Mouse (Mus musculus): ENCODE measurements around the gene Nrxn3. TPM values are rescaled to one million over a fixed set of nuclear protein-coding genes. Genes with fewer than 3 reads are reported as not detected.

Nrxn3 gene
- polyA plus RNA-seq, 1 experiment from 2014 or later, result 0.78 TPM

DNA sequence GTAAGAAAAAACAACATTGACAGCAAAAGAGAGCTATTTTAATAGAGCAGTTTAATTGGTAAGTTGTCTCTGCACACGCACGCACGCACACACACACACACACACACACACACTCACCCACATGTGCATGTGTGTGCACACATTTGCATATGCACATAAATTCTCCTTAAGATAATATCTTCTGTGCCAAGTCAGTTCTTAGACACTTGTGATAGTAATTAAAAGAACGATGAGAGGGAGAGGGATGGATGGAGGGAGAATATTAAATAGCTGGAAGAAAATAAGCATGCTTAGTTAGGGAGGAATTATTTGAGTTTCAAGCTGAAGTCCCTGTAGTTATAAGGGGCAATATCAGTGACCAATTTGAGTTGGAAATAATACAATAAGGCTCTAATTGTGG lies 203.6 kb downstream of the Nrxn3 start:
- H3K27ac ChIP-seq, result no peak overlapping the region
- no peaks in the 10 kb centered on the region for H3K27me3 ChIP-seq
- no peak overlapping the region for H3K4me3 ChIP-seq (replicated peaks)
- H3K36me3 ChIP-seq, result no peaks in the 10 kb centered on the region
- H3K4me2 ChIP-seq, result no peak overlapping the region
- no peaks in the 10 kb centered on the region for H3K4me1 ChIP-seq (replicated peaks)
- H3K9ac ChIP-seq (replicated peaks), result no peak overlapping the region
- no peaks in the 10 kb centered on the region for H3K9me3 ChIP-seq
- 90% methylated on average over 4 of the region's 4 CpGs for WGBS
- ATAC-seq (ENCODE audit: insufficient number of reproducible peaks, insufficient read depth, low FRiP score, low TSS enrichment, low read depth), result no peak

DNA sequence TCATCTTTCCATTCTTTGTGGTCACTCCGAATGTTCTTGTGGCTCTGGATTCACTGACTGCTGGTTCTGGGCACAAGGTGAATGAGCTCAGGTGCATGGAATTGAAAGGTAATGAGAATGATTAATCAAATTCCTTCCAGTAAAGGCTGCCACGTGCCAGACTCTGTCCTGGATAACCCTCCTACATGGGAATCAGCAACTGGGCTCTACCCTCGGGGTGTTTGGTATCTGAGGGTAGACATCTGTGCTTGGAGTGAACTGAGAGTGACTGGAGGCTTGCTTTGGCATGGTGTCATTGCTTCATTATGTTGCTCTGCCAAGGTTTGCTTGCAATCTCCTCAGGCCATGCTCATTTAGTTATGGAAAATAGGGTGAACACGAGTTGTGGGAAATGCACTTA lies 209.0 kb downstream of the Nrxn3 start:
- no peak overlapping the region for H3K4me2 ChIP-seq
- H3K27ac ChIP-seq, result no peak overlapping the region
- no peak overlapping the region for H3K4me3 ChIP-seq (replicated peaks)
- H3K9me3 ChIP-seq, result no peaks in the 10 kb centered on the region
- no peaks in the 10 kb centered on the region for H3K27me3 ChIP-seq
- H3K36me3 ChIP-seq, result no peaks in the 10 kb centered on the region
- no peak overlapping the region for H3K9ac ChIP-seq (replicated peaks)
- WGBS, result 70% methylated on average over 4 of the region's 4 CpGs
- H3K4me1 ChIP-seq (replicated peaks), result no peaks in the 10 kb centered on the region
- no peak for ATAC-seq (ENCODE audit: insufficient number of reproducible peaks, insufficient read depth, low FRiP score, low TSS enrichment, low read depth)

DNA sequence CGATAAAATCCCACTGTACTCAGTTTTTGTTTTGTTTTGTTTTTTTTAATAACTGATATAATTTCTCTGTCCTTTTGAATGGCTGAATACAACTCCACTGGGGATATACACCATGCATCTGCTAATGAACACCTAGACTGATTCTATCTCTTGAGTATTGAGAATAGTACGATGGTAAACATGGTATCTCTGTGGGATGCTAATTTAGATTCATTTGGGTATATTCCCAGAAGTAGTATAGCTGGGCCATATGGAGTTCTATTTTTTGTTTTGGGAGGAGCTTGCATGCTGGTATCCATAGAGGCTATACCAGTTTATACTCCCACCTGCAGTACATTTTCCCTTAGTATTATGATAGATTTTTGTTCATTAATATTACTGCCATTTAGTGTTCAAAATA lies 217.0 kb downstream of the Nrxn3 start:
- Histone ChIP-seq H3K9me3 (no peaks in the 10 kb centered on the region), H3K4me1 (replicated peaks) (no peaks in the 10 kb centered on the region), H3K36me3 (no peaks in the 10 kb centered on the region), H3K4me2 (no peak overlapping the region), H3K4me3 (replicated peaks) (no peak overlapping the region), H3K9ac (replicated peaks) (no peak overlapping the region), H3K27ac (no peak overlapping the region), H3K27me3 (no peaks in the 10 kb centered on the region)
- ATAC-seq (ENCODE audit: insufficient number of reproducible peaks, insufficient read depth, low FRiP score, low TSS enrichment, low read depth), result no peak
- 82% methylated on average over 2 of the region's 2 CpGs for WGBS

DNA sequence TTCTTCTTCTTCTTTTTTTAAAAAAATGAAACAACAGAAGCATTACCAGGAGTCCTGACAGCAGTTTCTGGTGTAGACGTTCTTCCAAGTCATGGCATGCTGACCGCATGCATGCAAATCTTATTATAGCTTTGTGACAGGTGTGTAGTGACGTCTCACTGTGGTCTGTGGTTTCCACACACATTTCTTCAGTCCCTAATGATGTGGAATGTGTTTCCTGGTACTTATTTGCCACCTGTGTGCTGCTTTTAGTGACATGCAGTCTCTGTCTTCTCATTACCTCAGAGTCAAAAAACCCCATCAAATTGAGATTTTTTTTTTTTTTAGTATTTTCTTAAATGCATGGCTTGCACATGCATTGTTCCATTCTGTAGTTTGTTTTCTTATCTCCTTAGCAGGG lies 222.3 kb downstream of the Nrxn3 start:
- no peak overlapping the region for H3K9ac ChIP-seq (replicated peaks)

DNA sequence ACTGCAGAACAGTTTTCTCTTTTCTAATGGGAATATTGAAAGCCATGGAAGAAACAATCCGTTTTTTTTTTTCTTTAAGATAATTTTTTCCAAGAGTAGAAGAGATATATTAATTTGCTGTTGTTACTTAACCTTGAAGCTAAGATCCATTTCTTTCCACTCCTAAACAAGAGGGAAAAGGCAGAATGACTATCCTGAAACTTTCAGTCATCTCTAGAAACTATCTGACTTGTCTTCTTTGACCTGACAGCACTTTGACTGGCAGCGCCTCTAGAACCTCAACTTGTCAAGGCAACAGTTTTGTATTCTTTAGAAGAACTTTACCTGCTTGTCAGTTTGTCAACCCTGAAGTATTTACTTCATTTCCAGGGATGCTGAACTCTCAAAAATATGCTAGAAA lies 227.2 kb downstream of the Nrxn3 start:
- H3K9ac ChIP-seq (replicated peaks), result no peak overlapping the region
- WGBS, result 85% methylated on average over 2 of the region's 2 CpGs
- H3K4me3 ChIP-seq (replicated peaks), result no peak overlapping the region
- no peaks in the 10 kb centered on the region for H3K27me3 ChIP-seq
- H3K27ac ChIP-seq, result no peak overlapping the region
- ATAC-seq (ENCODE audit: insufficient number of reproducible peaks, insufficient read depth, low FRiP score, low TSS enrichment, low read depth), result no peak
- H3K4me1 ChIP-seq (replicated peaks), result no peaks in the 10 kb centered on the region
- no peaks in the 10 kb centered on the region for H3K36me3 ChIP-seq
- no peaks in the 10 kb centered on the region for H3K9me3 ChIP-seq
- H3K4me2 ChIP-seq, result no peak overlapping the region

More for the DNA sequence above, 222.3 kb downstream of the Nrxn3 start:
- no peaks in the 10 kb centered on the region for H3K27me3 ChIP-seq
- H3K9me3 ChIP-seq, result no peaks in the 10 kb centered on the region
- H3K4me2 ChIP-seq, result no peak overlapping the region
- no peaks in the 10 kb centered on the region for H3K36me3 ChIP-seq
- 69% methylated on average over 3 of the region's 3 CpGs for WGBS
- no peaks in the 10 kb centered on the region for H3K4me1 ChIP-seq (replicated peaks)
- no peak overlapping the region for H3K27ac ChIP-seq
- no peak overlapping the region for H3K4me3 ChIP-seq (replicated peaks)
- ATAC-seq (ENCODE audit: insufficient number of reproducible peaks, insufficient read depth, low FRiP score, low TSS enrichment, low read depth), result no peak

DNA sequence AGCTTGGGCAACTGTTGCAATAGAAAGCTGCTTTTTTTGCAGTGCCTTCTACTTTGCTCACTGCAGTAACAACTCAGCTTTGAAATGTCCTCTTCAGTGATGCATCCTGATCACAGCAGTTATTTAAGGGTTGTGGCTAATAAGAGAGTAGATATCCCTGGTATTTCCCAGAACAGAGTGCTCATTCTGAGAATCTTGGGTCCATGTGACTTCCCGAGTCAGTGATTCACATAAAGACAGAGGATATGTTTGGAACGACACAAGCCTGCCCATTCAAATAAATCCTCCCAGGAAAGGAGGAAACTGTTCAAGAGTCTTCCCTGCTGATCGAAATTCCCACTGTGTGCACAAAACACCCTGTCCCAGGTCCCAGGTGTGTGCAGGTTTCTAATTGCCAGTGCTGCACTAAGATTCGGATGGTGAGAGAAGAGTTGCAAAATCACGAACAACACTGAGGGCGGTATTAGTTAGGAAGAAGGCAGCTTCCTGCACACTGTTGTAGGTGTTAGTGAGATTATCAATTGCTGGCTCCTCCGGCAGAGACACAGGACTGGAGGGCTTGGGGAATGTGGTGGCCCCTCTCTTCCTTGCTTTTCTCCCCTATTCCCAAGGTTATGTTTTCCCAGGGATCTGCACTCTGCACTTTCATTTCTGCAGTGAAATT lies 230.4 kb downstream of the Nrxn3 start:
- Histone ChIP-seq H3K4me3 (replicated peaks) (no peak overlapping the region), H3K4me2 (no peak overlapping the region), H3K36me3 (no peaks in the 10 kb centered on the region), H3K4me1 (replicated peaks) (no peaks in the 10 kb centered on the region), H3K27me3 (no peaks in the 10 kb centered on the region), H3K27ac (no peak overlapping the region), H3K9ac (replicated peaks) (no peak overlapping the region), H3K9me3 (no peaks in the 10 kb centered on the region)
- ATAC-seq (ENCODE audit: insufficient number of reproducible peaks, insufficient read depth, low FRiP score, low TSS enrichment, low read depth), result no peak
- 75% methylated on average over 7 of the region's 7 CpGs for WGBS

DNA sequence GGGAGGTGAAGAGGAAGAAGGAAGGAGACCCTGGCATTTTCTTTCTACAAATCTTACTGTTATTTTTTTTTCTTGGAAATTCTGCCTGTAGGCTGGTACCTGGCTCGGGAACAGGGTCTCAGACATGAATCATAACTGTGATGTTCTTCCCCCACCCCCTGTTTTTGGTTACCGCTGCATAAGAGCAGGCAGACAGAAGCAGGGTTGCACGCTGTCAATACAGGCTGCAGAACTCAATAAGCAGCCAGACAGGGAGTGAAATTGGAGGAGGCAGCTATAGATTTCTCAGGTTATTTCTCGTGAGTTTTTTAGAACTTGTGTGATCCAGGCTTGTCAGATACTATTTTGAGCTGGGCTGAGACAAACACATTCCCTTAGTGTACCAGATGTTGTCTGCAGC lies 231.1 kb downstream of the Nrxn3 start:
- 74% methylated on average over 4 of the region's 4 CpGs for WGBS

DNA sequence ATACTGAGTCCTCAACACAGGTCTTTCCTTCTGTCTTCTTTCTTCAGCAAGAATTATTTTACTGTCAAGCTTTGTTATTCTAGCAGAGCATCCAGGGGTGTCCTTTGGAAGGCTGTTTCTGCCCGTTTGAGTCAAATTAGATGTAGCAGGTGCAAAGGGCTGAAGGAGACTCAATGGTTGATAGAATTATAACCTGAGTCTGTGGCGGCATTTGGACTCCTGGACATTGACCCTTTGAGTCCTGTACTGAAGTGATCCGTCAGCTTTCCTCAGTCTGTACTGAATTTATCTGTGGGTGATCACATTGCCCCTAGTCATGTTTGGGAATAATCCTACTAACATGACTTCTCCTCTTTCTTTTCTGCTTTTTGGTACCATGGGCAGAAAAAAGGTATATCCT lies 234.8 kb downstream of the Nrxn3 start:
- H3K9me3 ChIP-seq, result no peaks in the 10 kb centered on the region
- H3K27ac ChIP-seq, result no peak overlapping the region
- ATAC-seq (ENCODE audit: insufficient number of reproducible peaks, insufficient read depth, low FRiP score, low TSS enrichment, low read depth), result no peak
- no peak overlapping the region for H3K9ac ChIP-seq (replicated peaks)
- no peaks in the 10 kb centered on the region for H3K4me1 ChIP-seq (replicated peaks)
- H3K36me3 ChIP-seq, result no peaks in the 10 kb centered on the region
- 79% methylated on average over 3 of the region's 3 CpGs for WGBS
- no peak overlapping the region for H3K4me3 ChIP-seq (replicated peaks)
- no peak overlapping the region for H3K4me2 ChIP-seq
- no peaks in the 10 kb centered on the region for H3K27me3 ChIP-seq

More for the DNA sequence above, 231.1 kb downstream of the Nrxn3 start:
- no peaks in the 10 kb centered on the region for H3K9me3 ChIP-seq
- H3K4me2 ChIP-seq, result no peak overlapping the region
- no peaks in the 10 kb centered on the region for H3K4me1 ChIP-seq (replicated peaks)
- no peak for ATAC-seq (ENCODE audit: insufficient number of reproducible peaks, insufficient read depth, low FRiP score, low TSS enrichment, low read depth)
- H3K36me3 ChIP-seq, result no peaks in the 10 kb centered on the region
- no peak overlapping the region for H3K4me3 ChIP-seq (replicated peaks)
- H3K9ac ChIP-seq (replicated peaks), result no peak overlapping the region
- no peak overlapping the region for H3K27ac ChIP-seq
- no peaks in the 10 kb centered on the region for H3K27me3 ChIP-seq

DNA sequence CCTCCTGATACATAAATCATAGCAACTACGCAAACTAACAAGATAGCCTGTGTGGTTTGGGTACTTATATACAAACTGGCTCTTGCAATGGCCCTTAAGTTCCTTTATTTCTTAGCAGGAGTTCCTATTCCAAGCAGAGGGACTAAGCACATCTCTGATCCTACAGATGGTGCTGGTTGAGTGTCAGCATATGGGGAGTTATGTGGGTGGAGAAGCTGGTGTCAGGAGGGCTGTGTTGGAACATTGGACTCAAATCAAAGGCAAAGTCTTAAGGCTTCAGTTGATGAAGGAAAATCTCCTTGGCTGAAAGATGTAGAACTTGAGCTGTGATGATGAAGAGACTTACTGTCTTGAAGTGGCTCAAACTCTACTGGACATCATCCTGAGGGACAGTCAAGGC lies 238.1 kb downstream of the Nrxn3 start:
- Histone ChIP-seq H3K4me3 (replicated peaks) (no peak overlapping the region), H3K4me2 (no peak overlapping the region), H3K9me3 (no peaks in the 10 kb centered on the region), H3K27me3 (no peaks in the 10 kb centered on the region), H3K36me3 (no peaks in the 10 kb centered on the region), H3K9ac (replicated peaks) (no peak overlapping the region), H3K4me1 (replicated peaks) (no peaks in the 10 kb centered on the region), H3K27ac (no peak overlapping the region)
- WGBS, result 93% methylated on average over 1 of the region's 1 CpGs
- ATAC-seq (ENCODE audit: insufficient number of reproducible peaks, insufficient read depth, low FRiP score, low TSS enrichment, low read depth), result no peak

DNA sequence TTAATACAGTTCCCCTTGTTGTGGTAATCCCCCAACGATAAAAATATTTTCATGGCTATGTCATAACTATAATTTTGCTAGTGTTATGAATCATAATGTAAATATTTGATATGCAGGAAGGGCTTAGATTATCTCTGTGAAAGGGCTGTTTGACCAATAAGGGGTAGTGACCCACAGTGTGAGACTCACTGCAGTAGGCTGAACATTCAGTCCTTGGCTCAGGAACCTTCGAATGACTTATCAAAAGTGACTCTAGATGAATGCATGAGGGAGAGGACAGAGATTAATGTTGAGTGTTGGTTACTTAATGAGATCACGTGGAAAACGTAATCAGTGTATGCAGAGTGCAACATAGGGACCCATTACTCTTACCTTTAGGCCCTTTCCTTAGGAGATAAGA lies 243.7 kb downstream of the Nrxn3 start:
- no peak overlapping the region for H3K4me2 ChIP-seq
- H3K36me3 ChIP-seq, result no peaks in the 10 kb centered on the region
- no peak overlapping the region for H3K4me3 ChIP-seq (replicated peaks)
- no peak overlapping the region for H3K27ac ChIP-seq
- no peaks in the 10 kb centered on the region for H3K4me1 ChIP-seq (replicated peaks)
- no peak for ATAC-seq (ENCODE audit: insufficient number of reproducible peaks, insufficient read depth, low FRiP score, low TSS enrichment, low read depth)
- 89% methylated on average over 4 of the region's 4 CpGs for WGBS
- no peak overlapping the region for H3K9ac ChIP-seq (replicated peaks)
- H3K9me3 ChIP-seq, result no peaks in the 10 kb centered on the region
- no peaks in the 10 kb centered on the region for H3K27me3 ChIP-seq

DNA sequence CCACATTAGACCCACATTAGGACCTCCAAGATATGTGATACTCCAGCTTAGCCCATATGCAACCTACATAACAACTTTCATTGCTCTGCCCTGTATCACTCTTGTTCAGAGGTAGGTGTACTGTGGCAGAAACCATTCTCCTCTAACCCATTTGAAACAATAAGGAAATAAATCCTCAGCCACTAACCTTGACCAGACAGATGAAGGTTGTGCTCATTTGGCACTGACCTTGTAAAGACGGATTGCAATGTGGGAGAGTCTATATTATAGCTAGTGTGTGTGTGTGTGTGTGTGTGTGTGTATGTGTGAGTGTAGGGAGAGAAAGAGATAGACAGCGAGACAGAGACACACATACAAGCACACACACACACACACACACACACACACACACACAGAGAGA lies 253.9 kb downstream of the Nrxn3 start:
- Histone ChIP-seq H3K9me3 (no peaks in the 10 kb centered on the region), H3K4me1 (replicated peaks) (no peaks in the 10 kb centered on the region), H3K27me3 (no peaks in the 10 kb centered on the region), H3K36me3 (no peaks in the 10 kb centered on the region), H3K4me2 (no peak overlapping the region), H3K27ac (no peak overlapping the region), H3K9ac (replicated peaks) (no peak overlapping the region), H3K4me3 (replicated peaks) (no peak overlapping the region)
- WGBS, result 85% methylated on average over 2 of the region's 2 CpGs
- no peak for ATAC-seq (ENCODE audit: insufficient number of reproducible peaks, insufficient read depth, low FRiP score, low TSS enrichment, low read depth)

DNA sequence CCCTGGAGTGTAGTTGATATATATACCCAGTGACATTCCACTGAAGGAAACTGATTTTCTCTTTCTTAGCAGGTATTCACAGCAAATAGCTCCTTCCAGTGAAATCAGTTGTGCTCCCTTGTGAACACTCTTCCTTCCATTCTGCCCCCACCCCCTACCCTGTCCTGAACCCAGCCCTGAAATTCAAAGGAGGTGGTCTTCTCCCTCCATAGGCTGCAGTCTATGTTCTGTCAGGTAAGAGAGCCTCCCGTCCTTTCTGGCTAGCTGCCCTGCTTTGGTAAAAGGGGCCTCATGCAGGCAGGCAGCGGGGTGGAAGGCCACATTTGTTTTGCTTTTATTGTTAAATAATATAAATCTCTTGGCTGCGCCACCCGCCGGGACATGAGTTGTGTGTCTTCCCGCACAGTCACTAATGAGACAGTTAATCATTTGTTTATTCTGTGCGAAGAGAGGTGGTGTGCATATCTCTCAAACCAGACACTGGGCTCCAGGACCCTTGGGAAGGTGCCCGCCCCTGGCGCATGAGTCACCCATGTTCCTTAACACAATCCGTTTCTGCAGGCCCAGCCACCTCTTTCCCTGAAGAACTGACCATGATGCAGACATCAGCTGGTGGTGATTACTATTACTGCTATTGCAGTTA lies 261.1 kb downstream of the Nrxn3 start:
- ATAC-seq (ENCODE audit: insufficient number of reproducible peaks, insufficient read depth, low FRiP score, low TSS enrichment, low read depth), result peak; percentile 76; the same call in 1 of the 2 replicates
- peaks cover 18% of the 10 kb centered on the region for H3K4me1 ChIP-seq (replicated peaks)
- H3K9ac ChIP-seq (replicated peaks), result no peak overlapping the region
- no peak overlapping the region for H3K4me3 ChIP-seq (replicated peaks)
- WGBS, result 25% methylated on average over 10 of the region's 10 CpGs
- no peaks in the 10 kb centered on the region for H3K27me3 ChIP-seq
- H3K27ac ChIP-seq, result 0 out of 2 replicates have a peak overlapping the region, but pooled peaks have one; percentile 41
- H3K36me3 ChIP-seq, result no peaks in the 10 kb centered on the region
- H3K9me3 ChIP-seq, result no peaks in the 10 kb centered on the region
- H3K4me2 ChIP-seq, result no peak overlapping the region
